Mouse (Mus musculus): ENCODE measurements around the gene Mast4.

DNA sequence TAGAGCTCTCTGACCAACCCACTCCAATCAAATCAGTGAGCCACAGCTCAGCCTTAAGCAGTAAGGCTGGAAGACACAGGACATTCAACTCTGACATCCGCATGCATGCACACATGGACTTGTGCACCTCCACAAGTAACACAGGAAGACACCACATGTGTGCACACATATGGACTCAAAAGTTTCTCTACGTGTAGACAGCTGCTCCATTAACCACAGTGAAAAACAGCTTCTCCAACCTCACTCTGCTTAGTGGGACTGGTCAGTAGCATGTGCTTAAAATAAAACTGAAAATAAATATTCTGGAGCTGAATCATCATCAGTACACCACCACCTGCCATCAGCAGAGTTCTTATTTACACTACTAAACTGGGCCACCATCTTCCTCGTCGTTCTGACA lies 43.2 kb downstream of the Mast4 start:
- TF ChIP-seq CTCF (IDR thresholded peaks at IDR 0.05) = no peak
- TF ChIP-seq POLR2A (IDR thresholded peaks at IDR 0.05; ENCODE audit: insufficient read depth, low read depth, low read length) = no peak
- no peak for TF ChIP-seq EP300 (IDR thresholded peaks at IDR 0.05; ENCODE audit: insufficient read depth, low read depth, low read length)

All from heart, adult 2 months (tissue).